ENCODE assay signal across 10 mouse cellular contexts in the genomic region with DNA sequence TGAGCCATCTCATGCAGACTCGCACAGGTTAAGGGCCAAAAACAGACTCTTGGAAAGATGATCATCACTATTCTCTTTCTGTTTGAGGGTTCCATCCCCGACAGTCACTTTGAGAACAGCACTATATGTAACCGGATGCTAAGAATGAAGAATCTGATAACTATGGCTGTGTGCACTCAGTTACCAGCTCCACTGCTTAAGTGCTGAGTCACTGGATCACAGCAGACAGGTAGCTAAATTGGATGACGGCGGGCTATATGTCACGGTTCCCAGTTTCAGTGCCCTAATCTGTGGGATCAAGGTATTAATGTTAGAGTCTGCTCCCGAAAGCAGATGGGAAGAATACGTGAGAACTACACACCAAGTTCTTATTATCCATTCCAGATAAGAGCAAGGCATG. TPM values are rescaled to one million over a fixed set of nuclear protein-coding genes. Genes with fewer than 3 reads are reported as not detected.
DNase-seq lines count a peak whose midpoint lies in the region; ATAC-seq lines count a peak whose summit lies in the region.
"Had no signal": no experiment of that assay in that cellular context is flagged by ENCODE, and none has a peak within 500 bp of the region (broad histone marks: within the 10 kb centered on the region; RNA-seq: fewer than 3 reads in every experiment).

No protein-coding gene starts in this region.

- H3K4me3 ChIP-seq in kidney, embryonic 14.5 days (ENCODE audit: low read length), result 0 out of 2 replicates have a peak overlapping the region, but pooled peaks have one; percentile 23
- 0 out of 2 replicates have a peak overlapping the region, but pooled peaks have one; percentile 6 for H3K4me3 ChIP-seq in forebrain, embryonic 11.5 days (ENCODE audit: low read depth, low read length)
- peak overlapping the region; percentile 32; the same call in 1 of the 2 replicates for H3K4me3 ChIP-seq in hindbrain, embryonic 15.5 days
- no peak overlapping the region for H3K4me3 ChIP-seq in midbrain, embryonic 16.5 days (ENCODE audit: low read depth, low read length)

- H3K36me3 ChIP-seq in kidney, embryonic 14.5 days (ENCODE audit: control insufficient read depth, insufficient read depth, low read length), result no peaks in the 10 kb centered on the region
- H3K36me3 ChIP-seq in forebrain, embryonic 11.5 days (ENCODE audit: control insufficient read depth, insufficient read depth, low read length), result no peaks in the 10 kb centered on the region
- no peaks in the 10 kb centered on the region for H3K36me3 ChIP-seq in hindbrain, embryonic 15.5 days
- no peaks in the 10 kb centered on the region for H3K36me3 ChIP-seq in midbrain, embryonic 16.5 days (ENCODE audit: control insufficient read depth, insufficient read depth, low read length)
- H3K36me3 ChIP-seq: lung, embryonic 15.5 days had no signal

- H3K27ac ChIP-seq in kidney, embryonic 14.5 days (ENCODE audit: low read depth, low read length), result no peak overlapping the region
- H3K27ac ChIP-seq in forebrain, embryonic 11.5 days (ENCODE audit: low read depth, low read length), result peak overlapping the region; percentile 74
- no peak overlapping the region for H3K27ac ChIP-seq in hindbrain, embryonic 15.5 days (replicated peaks)
- no peak overlapping the region for H3K27ac ChIP-seq in midbrain, embryonic 16.5 days (ENCODE audit: low read length)
- H3K27ac ChIP-seq: lung, embryonic 15.5 days had no signal

- H3K9ac ChIP-seq in kidney, embryonic 14.5 days (ENCODE audit: low read depth, low read length), result no peak overlapping the region
- H3K9ac ChIP-seq in forebrain, embryonic 11.5 days (ENCODE audit: low read length), result peak overlapping the region; percentile 0; the same call in 1 of the 2 replicates
- no peak overlapping the region for H3K9ac ChIP-seq in hindbrain, embryonic 15.5 days
- H3K9ac ChIP-seq in midbrain, embryonic 16.5 days (ENCODE audit: low read depth, low read length), result no peak overlapping the region
- H3K9ac ChIP-seq: lung, embryonic 15.5 days had no signal

- H3K27me3 ChIP-seq in kidney, embryonic 14.5 days (ENCODE audit: control insufficient read depth, insufficient read depth, low read length), result peaks cover 97% of the 10 kb centered on the region
- peaks cover 39% of the 10 kb centered on the region for H3K27me3 ChIP-seq in forebrain, embryonic 11.5 days (ENCODE audit: control insufficient read depth, insufficient read depth, low read length)
- peaks cover 9% of the 10 kb centered on the region; the same call in 1 of the 2 replicates for H3K27me3 ChIP-seq in hindbrain, embryonic 15.5 days
- H3K27me3 ChIP-seq in midbrain, embryonic 16.5 days (ENCODE audit: control insufficient read depth, insufficient read depth, low read depth, low read length), result no peaks in the 10 kb centered on the region; the same call in 1 of the 2 replicates

- DNase-seq in kidney, adult 8-10 months, result no peak
- no peak for DNase-seq in forebrain, embryonic 11.5 days (ENCODE audit: low spot score)
- no peak for DNase-seq in cerebellum, postnatal 10 days
- DNase-seq in right cerebral cortex, adult 2 months (ENCODE audit: low spot score in 2 of 2), result no peak
- no peak for DNase-seq in right cerebral cortex, postnatal 36 days (ENCODE audit: low spot score in 2 of 2)
- DNase-seq: thymus, postnatal 36 days had no signal

- peaks cover 11% of the 10 kb centered on the region; the same call in 1 of the 2 replicates for H3K4me1 ChIP-seq in kidney, embryonic 14.5 days (ENCODE audit: control insufficient read depth, insufficient read depth, low read length)
- H3K4me1 ChIP-seq in forebrain, embryonic 11.5 days (replicated peaks; ENCODE audit: control insufficient read depth, insufficient read depth, low read length), result peaks cover 64% of the 10 kb centered on the region
- peaks cover 60% of the 10 kb centered on the region for H3K4me1 ChIP-seq in hindbrain, embryonic 15.5 days (replicated peaks)
- H3K4me1 ChIP-seq in midbrain, embryonic 16.5 days (ENCODE audit: control insufficient read depth, insufficient read depth, low read length), result peaks cover 31% of the 10 kb centered on the region

- no peak overlapping the region for H3K4me2 ChIP-seq in kidney, embryonic 14.5 days (replicated peaks; ENCODE audit: low read depth, low read length)
- peak overlapping the region; percentile 41 for H3K4me2 ChIP-seq in forebrain, embryonic 11.5 days (ENCODE audit: low read depth, low read length, severe bottlenecking)
- H3K4me2 ChIP-seq in hindbrain, embryonic 15.5 days, result peak overlapping the region; percentile 60
- H3K4me2 ChIP-seq in midbrain, embryonic 16.5 days (ENCODE audit: low read length), result peak overlapping the region; percentile 59

- H3K9me3 ChIP-seq in kidney, embryonic 14.5 days (ENCODE audit: control insufficient read depth, low read length), result no peaks in the 10 kb centered on the region
- no peaks in the 10 kb centered on the region for H3K9me3 ChIP-seq in forebrain, embryonic 11.5 days (ENCODE audit: control insufficient read depth, low read length)
- no peaks in the 10 kb centered on the region for H3K9me3 ChIP-seq in hindbrain, embryonic 15.5 days
- H3K9me3 ChIP-seq in midbrain, embryonic 16.5 days (replicated peaks; ENCODE audit: control insufficient read depth, low read length, poor library complexity, severe bottlenecking), result no peaks in the 10 kb centered on the region
- H3K9me3 ChIP-seq: lung, embryonic 15.5 days had no signal

- ATAC-seq in kidney, embryonic 14.5 days (ENCODE audit: low FRiP score, low TSS enrichment), result no peak
- ATAC-seq in forebrain, embryonic 11.5 days (replicated peaks; ENCODE audit: low FRiP score), result no peak
- ATAC-seq in hindbrain, embryonic 15.5 days (ENCODE audit: low FRiP score, low read depth), result no peak
- ATAC-seq in midbrain, embryonic 16.5 days, result no peak

- WGBS in kidney, embryonic 14.5 days, result 3% methylated on average over 8 of the region's 8 CpGs
- WGBS in forebrain, embryonic 11.5 days, result 2% methylated on average over 8 of the region's 8 CpGs
- 3% methylated on average over 8 of the region's 8 CpGs for WGBS in hindbrain, embryonic 15.5 days
- whole genome bisulfite sequencing in midbrain, embryonic 16.5 days, result 5% methylated on average over 8 of the region's 8 CpGs

RNA-seq across cellular contexts. Expression of gene Robo3, which starts 22.8 kb away (rescaled TPM):
- 0.09 and 0.11 TPM in 2 replicates for polyA plus RNA-seq in kidney, embryonic 14.5 days (2014; fragmentation: Nextera tagmentation; extraction: Ambion mirVana)
- 19.5 and 19.6 TPM in 2 replicates for polyA plus RNA-seq in forebrain, embryonic 11.5 days (2014; fragmentation: Nextera tagmentation; extraction: Ambion mirVana)
- 13.0 and 14.1 TPM in 2 replicates for polyA plus RNA-seq in hindbrain, embryonic 15.5 days (2015; fragmentation: Nextera tagmentation; extraction: Ambion mirVana)
- 4.2 and 17.6 TPM in 2 replicates for polyA plus RNA-seq in midbrain, embryonic 16.5 days (2015; fragmentation: Nextera tagmentation; extraction: Ambion mirVana)

RNA-seq across cellular contexts. Expression of gene Msantd2, which starts 33.3 kb away (rescaled TPM):
- 28.5 and 33.2 TPM in 2 replicates for polyA plus RNA-seq in kidney, embryonic 14.5 days (2014; fragmentation: Nextera tagmentation; extraction: Ambion mirVana)
- 45.2 and 45.3 TPM in 2 replicates for polyA plus RNA-seq in forebrain, embryonic 11.5 days (2014; fragmentation: Nextera tagmentation; extraction: Ambion mirVana)
- 27.9 and 29.7 TPM in 2 replicates for polyA plus RNA-seq in hindbrain, embryonic 15.5 days (2015; fragmentation: Nextera tagmentation; extraction: Ambion mirVana)
- polyA plus RNA-seq in midbrain, embryonic 16.5 days (2015; fragmentation: Nextera tagmentation; extraction: Ambion mirVana), result 34.8 and 35.0 TPM in 2 replicates

RNA-seq across cellular contexts. Expression of gene Robo4, which starts 54.2 kb away (rescaled TPM):
- polyA plus RNA-seq in kidney, embryonic 14.5 days (2014; fragmentation: Nextera tagmentation; extraction: Ambion mirVana), result 10.5 and 11.9 TPM in 2 replicates
- polyA plus RNA-seq in forebrain, embryonic 11.5 days (2014; fragmentation: Nextera tagmentation; extraction: Ambion mirVana), result 6.6 and 7.0 TPM in 2 replicates
- polyA plus RNA-seq in hindbrain, embryonic 15.5 days (2015; fragmentation: Nextera tagmentation; extraction: Ambion mirVana), result 4.6 and 8.2 TPM in 2 replicates
- polyA plus RNA-seq in midbrain, embryonic 16.5 days (2015; fragmentation: Nextera tagmentation; extraction: Ambion mirVana), result 4.2 and 5.5 TPM in 2 replicates
